Mouse (Mus musculus) forebrain, postnatal 0 days (tissue): ENCODE results near the gene Ccdc155. TPM values are rescaled to one million over a fixed set of nuclear protein-coding genes. Genes with fewer than 3 reads are reported as not detected.
"Not testable (repeated sequence)": the region's sequence is repeated elsewhere in the genome, so short reads cannot be mapped to it uniquely, and the experiment has no call there.

ENCODE experiments used
- ATAC-seq: fragments of 200-750 bp; cut with Nextera tagmentation; 2 replicates; pipeline ENCODE4 v1.8.0; 2017; ENCODE audit warnings: mild to moderate bottlenecking, moderate library complexity
- DNase-seq: peaks from one replicate; pipeline ENCODE4 v3.0.0-alpha.2; 2015
- H3K27ac ChIP-seq: fragments of 300-500 bp; sonication (generic); 2 replicates; pipeline ENCODE4 v1.5.1; 2014; ENCODE audit warnings: low read depth, mild to moderate bottlenecking, antibody characterized with exemption, low read length, moderate library complexity, mixed read lengths
- H3K27me3 ChIP-seq: fragments of 300-500 bp; sonication (generic); 2 replicates; pipeline ENCODE4 v1.6.1; 2014; ENCODE audit warnings: mild to moderate bottlenecking, low read length, mixed read lengths; ENCODE audit not compliant: insufficient read depth
- H3K36me3 ChIP-seq: fragments of 300-500 bp; sonication (generic); 2 replicates; pipeline ENCODE4 v1.6.1; 2014; ENCODE audit warnings: mild to moderate bottlenecking, moderate library complexity; ENCODE audit not compliant: insufficient read depth
- H3K4me1 ChIP-seq: fragments of 300-500 bp; sonication (generic); 2 replicates; pipeline ENCODE4 v1.6.1; 2014; ENCODE audit warnings: antibody characterized with exemption; ENCODE audit not compliant: insufficient read depth
- H3K4me2 ChIP-seq: fragments of 300-500 bp; sonication (generic); 2 replicates; pipeline ENCODE4 v1.6.1; 2014; ENCODE audit warnings: low read depth, mild to moderate bottlenecking, moderate library complexity
- H3K4me3 ChIP-seq: fragments of 300-500 bp; sonication (generic); 2 replicates; pipeline ENCODE4 v1.5.1; 2014; ENCODE audit warnings: low read depth, low read length, mixed read lengths
- H3K9ac ChIP-seq: fragments of 300-500 bp; sonication (generic); 2 replicates; pipeline ENCODE4 v1.6.1; 2014; ENCODE audit warnings: mild to moderate bottlenecking
- H3K9me3 ChIP-seq: fragments of 300-500 bp; sonication (generic); 2 replicates; pipeline ENCODE4 v1.6.1; 2016; ENCODE audit warnings: low read length
- CTCF ChIP-seq: sonication (generic); IDR thresholded peaks from 2 replicates; pipeline ENCODE4 v1.5.1; 2016; ENCODE audit warnings: antibody characterized with exemption, control low read depth, low read depth
- WGBS: fragments of 180-500 bp; shearing (Covaris S2); extraction: QIAGEN DNeasy Blood & Tissue Kit; methylation state at CpG from one replicate; pipeline ENCODE4 v1.1.7; 2014; 5-methylcytosine and 5-hydroxymethylcytosine counted together
- polyA plus RNA-seq: library from polyadenylated mRNA; unstranded; fragments of >200 nt; fragmentation: Nextera tagmentation; extraction: Ambion mirVana; gene quantifications from 2 replicates; pipeline ENCODE4 v1.2.1, GENCODE M21; 2015
- total RNA-seq: library from RNA; depleted of rRNA; stranded (reverse); fragments of >200 nt; gene quantifications from 2 replicates; pipeline ENCODE4 v1.2.3, GENCODE M21; 2014

The Ccdc155 gene
- total and polyA plus RNA-seq, 2 experiments from 2014 or later, result 0.14 to 0.97 TPM

- DNase-seq, result peak; percentile 99
- 4% methylated on average over 69 of the region's 69 CpGs for WGBS
- H3K4me1 ChIP-seq, result peaks cover 13% of the 10 kb centered on the region; the same call in 1 of the 2 replicates
These were observed 50.3 kb downstream of the Ccdc155 start, which contains the start of the genes Pih1d1 and Aldh16a1 for GRCm38 (mm10) chr7:45154096-45154992. Gene Pih1d1, plus strand, starts transcription at chr7:45154303. Gene Aldh16a1, minus strand, starts transcription at chr7:45154584.

GRCm38 (mm10) chr7:45153586-45153985, 51.1 kb downstream of the Ccdc155 start:
- peak overlapping the region; percentile 73 for H3K4me3 ChIP-seq
- no peaks in the 10 kb centered on the region for H3K9me3 ChIP-seq
- H3K4me1 ChIP-seq, result peaks cover 13% of the 10 kb centered on the region; the same call in 1 of the 2 replicates
- peaks cover 7% of the 10 kb centered on the region; the same call in 1 of the 2 replicates for H3K36me3 ChIP-seq
- ATAC-seq (no peak), DNase-seq (no peak)
- H3K27me3 ChIP-seq, result no peaks in the 10 kb centered on the region
- no peak for TF ChIP-seq CTCF
- WGBS, result 2% methylated on average over 5 of the region's 5 CpGs
- peak overlapping the region; percentile 78 for H3K4me2 ChIP-seq
- peak overlapping the region; percentile 82 for H3K9ac ChIP-seq
- H3K27ac ChIP-seq, result peak overlapping the region; percentile 95

More at GRCm38 (mm10) chr7:45154096-45154992, 50.3 kb downstream of the Ccdc155 start, which contains the start of the genes Pih1d1 and Aldh16a1:
- no peaks in the 10 kb centered on the region for H3K9me3 ChIP-seq
- H3K27me3 ChIP-seq, result no peaks in the 10 kb centered on the region
- H3K9ac ChIP-seq, result peak within 1 kb of the TSS; percentile 82
- peak within 1 kb of the TSS; percentile 78 for H3K4me2 ChIP-seq
- TF ChIP-seq CTCF, result peak; percentile 79
- ATAC-seq, result peak; percentile 97
- peak within 1 kb of the TSS; percentile 73 for H3K4me3 ChIP-seq
- peak within 1 kb of the TSS; percentile 95 for H3K27ac ChIP-seq
- H3K36me3 ChIP-seq, result peaks cover 14% of the 10 kb centered on the region; the same call in 1 of the 2 replicates

DNA sequence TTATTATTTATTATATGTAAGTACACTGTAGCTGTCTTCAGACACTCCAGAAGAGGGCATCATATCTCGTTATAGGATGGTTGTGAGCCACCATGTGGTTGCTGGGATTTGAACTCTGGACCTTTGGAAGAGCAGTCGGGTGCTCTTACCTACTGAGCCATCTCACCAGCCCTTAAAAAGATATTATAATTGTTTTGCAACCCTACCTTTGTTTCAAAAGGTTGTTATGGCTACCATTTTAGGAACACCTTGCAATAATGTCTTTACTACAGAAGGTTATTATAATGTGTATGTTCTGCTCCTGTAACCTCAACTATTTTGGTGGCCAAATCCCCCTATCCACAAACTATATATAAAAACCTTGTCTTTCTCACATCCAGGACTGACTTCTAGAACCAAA, 51.6 kb downstream of the Ccdc155 start:
- H3K4me1 ChIP-seq, result peaks cover 13% of the 10 kb centered on the region; the same call in 1 of the 2 replicates
- H3K27me3 ChIP-seq, H3K4me2 ChIP-seq, H3K36me3 ChIP-seq, H3K9me3 ChIP-seq, H3K27ac ChIP-seq, H3K9ac ChIP-seq, ATAC-seq, DNase-seq, H3K4me3 ChIP-seq: not testable (repeated sequence)
- 94% methylated on average over 2 of the region's 2 CpGs for WGBS

DNA sequence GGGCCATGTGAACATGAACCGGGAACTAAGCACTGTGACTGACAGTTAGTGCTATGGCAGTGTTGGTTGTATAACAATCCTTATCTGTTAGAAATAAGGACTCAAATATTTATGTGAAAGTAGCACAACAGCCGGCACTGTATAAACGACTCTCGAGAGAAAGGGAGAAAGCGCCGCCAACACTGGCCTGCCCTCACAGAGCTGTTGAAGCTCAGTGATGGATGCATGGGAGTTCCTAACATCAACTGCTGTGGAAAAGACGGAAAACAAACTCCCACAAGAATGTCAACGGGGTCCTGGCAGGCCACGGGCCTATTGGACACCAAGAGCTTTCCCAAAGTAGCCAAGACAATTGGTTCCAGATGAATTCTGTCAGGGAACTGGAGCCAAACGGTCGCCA, 53.4 kb downstream of the Ccdc155 start:
- ATAC-seq (no peak), DNase-seq (no peak)
- no peak overlapping the region for H3K9ac ChIP-seq
- H3K4me2 ChIP-seq, result no peak overlapping the region
- H3K9me3 ChIP-seq, result no peaks in the 10 kb centered on the region
- H3K4me1 ChIP-seq, result peaks cover 13% of the 10 kb centered on the region; the same call in 1 of the 2 replicates
- H3K4me3 ChIP-seq, result no peak overlapping the region
- peak overlapping the region; percentile 1; the same call in 1 of the 2 replicates for H3K27ac ChIP-seq
- no peaks in the 10 kb centered on the region for H3K27me3 ChIP-seq
- no peaks in the 10 kb centered on the region for H3K36me3 ChIP-seq
- WGBS, result 28% methylated on average over 11 of the region's 11 CpGs
- no peak for TF ChIP-seq CTCF

GRCm38 (mm10) chr7:45150321-45150720, 54.4 kb downstream of the Ccdc155 start:
- no peak overlapping the region for H3K27ac ChIP-seq
- DNase-seq, result no peak
- H3K9me3 ChIP-seq, result no peaks in the 10 kb centered on the region
- no peak for ATAC-seq
- H3K4me3 ChIP-seq, result no peak overlapping the region
- no peak overlapping the region for H3K4me2 ChIP-seq
- no peak for TF ChIP-seq CTCF
- peaks cover 11% of the 10 kb centered on the region; the same call in 1 of the 2 replicates for H3K4me1 ChIP-seq
- H3K36me3 ChIP-seq, result no peaks in the 10 kb centered on the region
- H3K27me3 ChIP-seq, result no peaks in the 10 kb centered on the region
- no peak overlapping the region for H3K9ac ChIP-seq
- 72% methylated on average over 4 of the region's 4 CpGs for WGBS

- WGBS, result 31% methylated on average over 6 of the region's 6 CpGs
- no peaks in the 10 kb centered on the region for H3K27me3 ChIP-seq
- H3K9ac ChIP-seq, result no peak overlapping the region
- H3K4me1 ChIP-seq, result peaks cover 5% of the 10 kb centered on the region; the same call in 1 of the 2 replicates
- TF ChIP-seq CTCF, result no peak
- DNase-seq (no peak), ATAC-seq (no peak)
- no peak overlapping the region for H3K4me3 ChIP-seq
- H3K9me3 ChIP-seq, result no peaks in the 10 kb centered on the region
- H3K4me2 ChIP-seq, result no peak overlapping the region
- H3K36me3 ChIP-seq, result no peaks in the 10 kb centered on the region
- no peak overlapping the region for H3K27ac ChIP-seq
These were observed 55.1 kb downstream of the Ccdc155 start for GRCm38 (mm10) chr7:45149545-45149944.
